19 mouse cellular contexts compared by ENCODE assay signal in the genomic region with DNA sequence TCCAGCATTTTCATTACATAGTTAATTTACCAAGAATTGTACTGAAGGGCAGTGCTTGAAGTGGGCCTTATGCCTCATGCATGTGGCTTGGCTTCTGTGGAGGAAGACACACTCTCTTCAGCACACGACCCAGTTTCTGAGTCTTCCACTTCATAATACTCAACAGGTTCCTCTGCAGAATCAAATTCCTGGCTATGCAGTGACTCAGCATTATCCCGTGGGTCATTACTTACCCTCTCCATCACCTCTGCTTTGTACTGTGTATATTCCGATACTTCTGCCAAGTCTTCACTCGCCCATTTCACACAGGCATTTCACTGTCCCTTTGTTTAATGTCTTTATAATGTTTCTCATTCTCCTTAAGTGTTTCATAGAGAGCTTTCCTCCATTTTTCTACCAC.
"Had no signal": no experiment of that assay in that cellular context is flagged by ENCODE, and none has a peak within 500 bp of the region (broad histone marks: within the 10 kb centered on the region; RNA-seq: fewer than 3 reads in every experiment).

No protein-coding gene starts in this region.

- H3K4me3 ChIP-seq: midbrain, embryonic 10.5 days; midbrain, embryonic 12.5 days; myocyte; neural tube, embryonic 13.5 days; neural tube, embryonic 15.5 days had no signal

- H3K4me1 ChIP-seq: midbrain, embryonic 10.5 days; midbrain, embryonic 12.5 days; neural tube, embryonic 13.5 days; neural tube, embryonic 15.5 days had no signal

- H3K27ac ChIP-seq: midbrain, embryonic 10.5 days; midbrain, embryonic 12.5 days; neural tube, embryonic 13.5 days; neural tube, embryonic 15.5 days had no signal

- H3K9me3 ChIP-seq: midbrain, embryonic 10.5 days; midbrain, embryonic 12.5 days; neural tube, embryonic 13.5 days; neural tube, embryonic 15.5 days had no signal

- ATAC-seq: midbrain, embryonic 16.5 days had no signal

- H3K9ac ChIP-seq: lung, embryonic 14.5 days; midbrain, embryonic 12.5 days; neural tube, embryonic 13.5 days; neural tube, embryonic 15.5 days had no signal

- DNase-seq: lung, adult 18-20 months; lung, embryonic 14.5 days; lung, postnatal 10 days; lung, postnatal 4 days; midbrain, embryonic 14.5 days; retina, postnatal 1 day; right cerebral cortex, adult 18-20 months; right cerebral cortex, postnatal 25 days; right cerebral cortex, postnatal 4 days; spleen, adult 18-20 months; thymus, adult 2 months; thymus, postnatal 25 days; thymus, postnatal 4 days had no signal

- H3K36me3 ChIP-seq: midbrain, embryonic 10.5 days; midbrain, embryonic 12.5 days; neural tube, embryonic 13.5 days; neural tube, embryonic 15.5 days had no signal
